Comparison of ENCODE assay signal across 8 mouse cellular contexts in genomic region chr16:16357908-16358307, GRCm38 (mm10). TPM values are rescaled to one million over a fixed set of nuclear protein-coding genes. Genes with fewer than 3 reads are reported as not detected.
DNase-seq lines count a peak whose midpoint lies in the region; ATAC-seq and TF ChIP-seq lines count a peak whose summit lies in the region.

No protein-coding gene starts in this region.

- TF ChIP-seq CTCF in C2C12 (IDR thresholded peaks at IDR 0.05; ENCODE audit: control insufficient read depth, insufficient read depth, insufficient read length), result no peak

- peak overlapping the region; percentile 57 for H3K4me2 ChIP-seq in hindbrain, embryonic 16.5 days (ENCODE audit: low read length)

- 9% methylated on average over 6 of the region's 6 CpGs for WGBS in hindbrain, embryonic 16.5 days
- WGBS in macrophage (ENCODE audit: missing documents), result 14% methylated on average over 6 of the region's 6 CpGs

- peak overlapping the region; percentile 75 for H3K4me3 ChIP-seq in C2C12 (ENCODE audit: insufficient read depth, poor library complexity, severe bottlenecking)
- peak overlapping the region; percentile 100 for H3K4me3 ChIP-seq in hindbrain, embryonic 16.5 days (ENCODE audit: low read length)
- H3K4me3 ChIP-seq in macrophage (ENCODE audit: inconsistent target), result peak overlapping the region; percentile 77

- H3K36me3 ChIP-seq in C2C12 (ENCODE audit: control insufficient read depth, insufficient read depth) (peaks cover 6% of the 10 kb centered on the region), macrophage (ENCODE audit: inconsistent target) (no peaks in the 10 kb centered on the region)
- no peaks in the 10 kb centered on the region for H3K36me3 ChIP-seq in hindbrain, embryonic 16.5 days (ENCODE audit: control insufficient read depth, insufficient read depth, low read length)

- peaks cover 54% of the 10 kb centered on the region for H3K79me3 ChIP-seq in C2C12 (ENCODE audit: low read depth)

- peak; percentile 4 for DNase-seq in adrenal gland, adult 2 months
- DNase-seq in adrenal gland, adult 8-10 months, result no peak
- DNase-seq in embryo, embryonic 9.5 days (ENCODE audit: extremely low spot score), result peak; percentile 28
- DNase-seq in frontal cortex, postnatal 36 days (ENCODE audit: low spot score in 2 of 2), result no peak
- DNase-seq in ovary, postnatal 10 days (ENCODE audit: low spot score), result no peak

- no peak for ATAC-seq in hindbrain, embryonic 16.5 days

- H3K27ac ChIP-seq in hindbrain, embryonic 16.5 days (ENCODE audit: low read depth, low read length), result no peak overlapping the region
- peak overlapping the region; percentile 34; the same call in 1 of the 2 replicates for H3K27ac ChIP-seq in macrophage

- H3K4me1 ChIP-seq in hindbrain, embryonic 16.5 days (ENCODE audit: control insufficient read depth, insufficient read depth, low read depth, low read length), result peaks cover 6% of the 10 kb centered on the region

- no peaks in the 10 kb centered on the region for H3K27me3 ChIP-seq in C2C12 (ENCODE audit: control insufficient read depth, insufficient read depth, insufficient read length)
- no peaks in the 10 kb centered on the region for H3K27me3 ChIP-seq in hindbrain, embryonic 16.5 days (replicated peaks; ENCODE audit: control insufficient read depth, insufficient read depth, low read length)

- no peaks in the 10 kb centered on the region for H3K9me3 ChIP-seq in hindbrain, embryonic 16.5 days (ENCODE audit: control insufficient read depth, low read length)

- peak overlapping the region; percentile 97 for H3ac ChIP-seq in C2C12 (ENCODE audit: control insufficient read depth, insufficient read length, low read depth)

- H3K79me2 ChIP-seq in C2C12 (ENCODE audit: control insufficient read depth, insufficient read depth) (peaks cover 59% of the 10 kb centered on the region), macrophage (ENCODE audit: inconsistent target) (peaks cover 55% of the 10 kb centered on the region)

- H3K9ac ChIP-seq in hindbrain, embryonic 16.5 days (ENCODE audit: low read depth, low read length), result peak overlapping the region; percentile 99

TF ChIP-seq in C2C12, 6 proteins besides CTCF, POLR2A, EP300 and RAD21:
- TF ChIP-seq CEBPB (IDR thresholded peaks at IDR 0.05; ENCODE audit: low read depth) (no peak), MYOD1 (IDR thresholded peaks at IDR 0.05; ENCODE audit: control insufficient read depth, insufficient read length, low read depth) (no peak), USF1 (IDR thresholded peaks at IDR 0.05; ENCODE audit: low read depth) (no peak), MAX (IDR thresholded peaks at IDR 0.05) (no peak), FOSL1 (IDR thresholded peaks at IDR 0.05; ENCODE audit: insufficient read depth, low read length, poor library complexity, severe bottlenecking) (no peak), MYOG (IDR thresholded peaks at IDR 0.05; ENCODE audit: control insufficient read depth, extremely low read depth, insufficient read length) (no peak)

RNA-seq across cellular contexts. Expression of gene Dnm1l, which starts 0.9 kb away (rescaled TPM):
- total RNA-seq in adrenal gland, adult 2 months (2021), result 10 to 100 TPM; 76.7 to 84.5 TPM
- 3.0 and 4.9 TPM in 2 replicates for polyA plus RNA-seq in adrenal gland, adult 2 months (2012; rRNA removed)
- 10 to 100 TPM; 77.3 to 91.9 (median 87.0) TPM for total RNA-seq in adrenal gland, adult 8-10 months (2022)
- 12.4 TPM for polyA plus RNA-seq in C2C12 (2012; fragmentation: generic; extraction: Trizol)
- polyA plus RNA-seq in hindbrain, embryonic 16.5 days (2015; fragmentation: Nextera tagmentation; extraction: Ambion mirVana), result 105 and 114 TPM in 2 replicates
- total RNA-seq in macrophage (2018; cell fraction: chromatin; rRNA removed), result 100 to 1,000 TPM; 119 to 390 (median 203) TPM
- total RNA-seq in macrophage (2018; cell fraction: cytosol; rRNA removed), result 10 to 100 TPM; 37.7 to 72.0 (median 52.3) TPM
- total RNA-seq in macrophage (2018; cell fraction: nucleus; rRNA removed), result 100 to 1,000 TPM in 21 of 26 experiments, 10 to 100 TPM in 5; 62.1 to 215 (median 118) TPM
- polyA plus RNA-seq in macrophage (2018), result 36.3 to 67.0 TPM (median 55.9 TPM) in 3 replicates

RNA-seq across cellular contexts. Expression of gene Yars2, which starts 55.1 kb away (rescaled TPM):
- total RNA-seq in adrenal gland, adult 2 months (2021), result 10 to 100 TPM; 33.1 to 37.7 TPM
- polyA plus RNA-seq in adrenal gland, adult 2 months (2012; rRNA removed), result 69.5 and 88.0 TPM in 2 replicates
- 10 to 100 TPM; 30.4 to 38.0 (median 34.3) TPM for total RNA-seq in adrenal gland, adult 8-10 months (2022)
- polyA plus RNA-seq in C2C12 (2012; fragmentation: generic; extraction: Trizol), result 27.9 TPM
- 25.3 and 26.6 TPM in 2 replicates for polyA plus RNA-seq in hindbrain, embryonic 16.5 days (2015; fragmentation: Nextera tagmentation; extraction: Ambion mirVana)
- 10 to 100 TPM in 5 of 26 experiments, 1 to 10 TPM in 21; 1.4 to 14.6 (median 6.9) TPM for total RNA-seq in macrophage (2018; cell fraction: chromatin; rRNA removed)
- 10 to 100 TPM in 1 of 26 experiments, 1 to 10 TPM in 25; 5.1 to 10.0 (median 7.4) TPM for total RNA-seq in macrophage (2018; cell fraction: cytosol; rRNA removed)
- 10 to 100 TPM in 8 of 26 experiments, 1 to 10 TPM in 18; 2.1 to 17.5 (median 7.5) TPM for total RNA-seq in macrophage (2018; cell fraction: nucleus; rRNA removed)
- 6.0 to 16.8 TPM (median 6.4 TPM) in 3 replicates for polyA plus RNA-seq in macrophage (2018)

Comparison
In these comparisons a context has a peak if more than half of its experiments do, and no peak if none do; other contexts are left out.
1. DNase-seq: peak in adrenal gland, adult 2 months (single experiment) and embryo, embryonic 9.5 days (single experiment); none in adrenal gland, adult 8-10 months (single experiment), frontal cortex, postnatal 36 days (0 of 2) and ovary, postnatal 10 days (single experiment).
2. Peak in every context shown above with its lines, with median percentiles within 50 percentile points of each other: H3K4me3 ChIP-seq.